Mouse (Mus musculus) c-Kit-positive CD71-negative TER-119-negative erythroid progenitor cells, embryonic 14.5 days (primary cell): Measurements from ENCODE around the gene Col1a1.
"Not testable (repeated sequence)": the region's sequence is repeated elsewhere in the genome, so short reads cannot be mapped to it uniquely, and the experiment has no call there.

ENCODE experiments used
- DNase-seq: peaks from one replicate; pipeline ENCODE4 v3.0.0-alpha.2; 2013; ENCODE audit warnings: low read depth

The Col1a1 gene

GRCm38 (mm10) chr11:94938296-94938695 lies 2.3 kb downstream of the Col1a1 start:
- DNase-seq, result no peak

GRCm38 (mm10) chr11:94939280-94939679 lies 3.3 kb downstream of the Col1a1 start:
- DNase-seq, result peak; percentile 53

GRCm38 (mm10) chr11:94941121-94941520 lies 5.1 kb downstream of the Col1a1 start:
- DNase-seq, result no peak

- DNase-seq, result no peak
Measured at GRCm38 (mm10) chr11:94941776-94942175, 5.8 kb downstream of the Col1a1 start.

- DNase-seq, result peak; percentile 50
Measured at GRCm38 (mm10) chr11:94942282-94943023, 6.4 kb downstream of the Col1a1 start.

GRCm38 (mm10) chr11:94943054-94943453 lies 7.0 kb downstream of the Col1a1 start:
- DNase-seq, result no peak

GRCm38 (mm10) chr11:94944295-94944694 lies 8.3 kb downstream of the Col1a1 start:
- DNase-seq, result no peak

GRCm38 (mm10) chr11:94945236-94945635 lies 9.2 kb downstream of the Col1a1 start:
- no peak for DNase-seq

GRCm38 (mm10) chr11:94952169-94952568 lies 16.1 kb downstream of the Col1a1 start:
- DNase-seq, result no peak

- DNase-seq, result no peak
Measured at GRCm38 (mm10) chr11:94955103-94955502, 19.1 kb downstream of the Col1a1 start.

GRCm38 (mm10) chr11:94957693-94958064 lies 21.7 kb downstream of the Col1a1 start:
- no peak for DNase-seq

GRCm38 (mm10) chr11:94958065-94958858 lies 22.2 kb downstream of the Col1a1 start:
- DNase-seq, result no peak

- no peak for DNase-seq
Measured at GRCm38 (mm10) chr11:94962534-94963101, 26.6 kb downstream of the Col1a1 start.

- no peak for DNase-seq
Measured at GRCm38 (mm10) chr11:94967419-94967818, 31.4 kb downstream of the Col1a1 start, which contains the start of gene Hils1. Gene Hils1 (plus strand): TSS chr11:94967593.

- DNase-seq, result no peak
Measured at GRCm38 (mm10) chr11:94968187-94968586, 32.2 kb downstream of the Col1a1 start.

GRCm38 (mm10) chr11:94969709-94970108 lies 33.7 kb downstream of the Col1a1 start:
- not testable (repeated sequence) for DNase-seq

- DNase-seq, result peak; percentile 69
Measured at GRCm38 (mm10) chr11:94970210-94970943, 34.4 kb downstream of the Col1a1 start.

- DNase-seq, result no peak
Measured at GRCm38 (mm10) chr11:94971895-94972615, 36.0 kb downstream of the Col1a1 start.

GRCm38 (mm10) chr11:94972887-94973286 lies 36.9 kb downstream of the Col1a1 start:
- DNase-seq, result no peak

- DNase-seq, result no peak
Measured at GRCm38 (mm10) chr11:94973313-94973712, 37.3 kb downstream of the Col1a1 start.

- no peak for DNase-seq
Measured at GRCm38 (mm10) chr11:94974951-94975350, 38.9 kb downstream of the Col1a1 start.
